19 mouse cellular contexts compared by ENCODE assay signal in genomic region chr13:103982376-103982775, GRCm38 (mm10).
DNase-seq lines count a peak whose midpoint lies in the region; ATAC-seq and TF ChIP-seq lines count a peak whose summit lies in the region.
"Had no signal": no experiment of that assay in that cellular context is flagged by ENCODE, and none has a peak within 500 bp of the region (broad histone marks: within the 10 kb centered on the region; RNA-seq: fewer than 3 reads in every experiment).

No protein-coding gene starts in this region.

- H3K9ac ChIP-seq in kidney, postnatal 0 days (ENCODE audit: low read depth, low read length) = no peak overlapping the region
- H3K9ac ChIP-seq in lung, postnatal 0 days (replicated peaks; ENCODE audit: low read depth) = no peak overlapping the region
- H3K9ac ChIP-seq in stomach, postnatal 0 days (ENCODE audit: low read length) = no peak overlapping the region
- H3K9ac ChIP-seq: embryonic facial prominence, embryonic 12.5 days; heart, embryonic 12.5 days; liver, embryonic 15.5 days had no signal

- no peak for ATAC-seq in kidney, postnatal 0 days (replicated peaks; ENCODE audit: low FRiP score, low read depth)
- no peak for ATAC-seq in lung, postnatal 0 days
- ATAC-seq in stomach, postnatal 0 days (ENCODE audit: low FRiP score, low TSS enrichment) = no peak
- ATAC-seq: hindbrain, embryonic 16.5 days had no signal

- 98% methylated on average over 3 of the region's 3 CpGs for WGBS in kidney, postnatal 0 days
- WGBS in lung, postnatal 0 days = 99% methylated on average over 3 of the region's 3 CpGs
- WGBS in stomach, postnatal 0 days = over 99% methylated on average over 3 of the region's 3 CpGs

- TF ChIP-seq EP300 in lung, postnatal 0 days (IDR thresholded peaks at IDR 0.05) = no peak
- no peak for TF ChIP-seq EP300 in stomach, postnatal 0 days (optimal IDR thresholded peaks at IDR 0.05)

- peak; percentile 19 for DNase-seq in adrenal gland, postnatal 14 days
- no peak for DNase-seq in adrenal gland, postnatal 4 days (ENCODE audit: low spot score in 2 of 2)
- no peak for DNase-seq in kidney, postnatal 0 days (ENCODE audit: low spot score)
- no peak for DNase-seq in kidney, adult 18-20 months
- DNase-seq in lung, postnatal 0 days (ENCODE audit: low spot score) = no peak
- no peak for DNase-seq in lung, postnatal 36 days
- no peak for DNase-seq in stomach, postnatal 0 days (ENCODE audit: low spot score)
- DNase-seq in gastrocnemius, postnatal 4 days (ENCODE audit: low spot score in 2 of 2) = no peak
- DNase-seq: adrenal gland, adult 8-10 months; cerebellum, adult 18-20 months; heart, postnatal 36 days; kidney, adult 8-10 months; left cerebral cortex, postnatal 4 days; midbrain, embryonic 14.5 days; thymus, postnatal 4 days had no signal

- H3K27me3 ChIP-seq in kidney, postnatal 0 days (ENCODE audit: insufficient read depth, low read length) = no peaks in the 10 kb centered on the region
- H3K27me3 ChIP-seq in lung, postnatal 0 days (replicated peaks; ENCODE audit: insufficient read depth, low read length) = no peaks in the 10 kb centered on the region
- no peaks in the 10 kb centered on the region for H3K27me3 ChIP-seq in stomach, postnatal 0 days (ENCODE audit: control insufficient read depth, insufficient read depth, low read length)
- H3K27me3 ChIP-seq: embryonic facial prominence, embryonic 12.5 days; heart, embryonic 12.5 days; liver, embryonic 15.5 days had no signal

- TF ChIP-seq CTCF in kidney, postnatal 0 days (IDR thresholded peaks at IDR 0.05; ENCODE audit: low read depth) = peak; percentile 32; the same call in 1 of the 2 replicates
- peak; percentile 36 for TF ChIP-seq CTCF in lung, postnatal 0 days (IDR thresholded peaks at IDR 0.05)
- TF ChIP-seq CTCF in stomach, postnatal 0 days (IDR thresholded peaks at IDR 0.05; ENCODE audit: low read depth) = peak; percentile 44

- no peak overlapping the region for H3K27ac ChIP-seq in kidney, postnatal 0 days
- no peak overlapping the region for H3K27ac ChIP-seq in lung, postnatal 0 days (ENCODE audit: low read length)
- no peak overlapping the region for H3K27ac ChIP-seq in stomach, postnatal 0 days (replicated peaks)
- H3K27ac ChIP-seq: embryonic facial prominence, embryonic 12.5 days; liver, embryonic 15.5 days had no signal

- no peak overlapping the region for H3K4me2 ChIP-seq in kidney, postnatal 0 days (ENCODE audit: low read length)
- H3K4me2 ChIP-seq in lung, postnatal 0 days (replicated peaks; ENCODE audit: low read depth, low read length) = no peak overlapping the region
- no peak overlapping the region for H3K4me2 ChIP-seq in stomach, postnatal 0 days (replicated peaks; ENCODE audit: low read depth)
- H3K4me2 ChIP-seq: embryonic facial prominence, embryonic 12.5 days; heart, embryonic 12.5 days; liver, embryonic 15.5 days had no signal

- H3K9me3 ChIP-seq in kidney, postnatal 0 days (replicated peaks; ENCODE audit: low read length) = no peaks in the 10 kb centered on the region
- no peaks in the 10 kb centered on the region for H3K9me3 ChIP-seq in lung, postnatal 0 days (ENCODE audit: low read length)
- H3K9me3 ChIP-seq in stomach, postnatal 0 days (ENCODE audit: control insufficient read depth, low read length) = no peaks in the 10 kb centered on the region
- H3K9me3 ChIP-seq: embryonic facial prominence, embryonic 12.5 days; liver, embryonic 15.5 days had no signal

- no peak overlapping the region for H3K4me3 ChIP-seq in kidney, postnatal 0 days (replicated peaks; ENCODE audit: low read depth, low read length)
- H3K4me3 ChIP-seq in lung, postnatal 0 days (ENCODE audit: low read depth, low read length) = no peak overlapping the region
- no peak overlapping the region for H3K4me3 ChIP-seq in stomach, postnatal 0 days (ENCODE audit: low read depth, low read length)
- H3K4me3 ChIP-seq: embryonic facial prominence, embryonic 12.5 days; heart, embryonic 12.5 days; liver, embryonic 15.5 days had no signal

- peaks cover 5% of the 10 kb centered on the region; the same call in 1 of the 2 replicates for H3K4me1 ChIP-seq in kidney, postnatal 0 days (replicated peaks; ENCODE audit: insufficient read depth, low read length)
- H3K4me1 ChIP-seq in lung, postnatal 0 days (ENCODE audit: insufficient read depth, low read depth, low read length) = peaks cover 10% of the 10 kb centered on the region; the same call in 1 of the 2 replicates
- peaks cover 5% of the 10 kb centered on the region for H3K4me1 ChIP-seq in stomach, postnatal 0 days (replicated peaks; ENCODE audit: control insufficient read depth, insufficient read depth)
- H3K4me1 ChIP-seq: liver, embryonic 15.5 days had no signal

- no peaks in the 10 kb centered on the region for H3K36me3 ChIP-seq in kidney, postnatal 0 days (ENCODE audit: insufficient read depth, low read length)
- no peaks in the 10 kb centered on the region for H3K36me3 ChIP-seq in lung, postnatal 0 days (ENCODE audit: insufficient read depth, low read length)
- no peaks in the 10 kb centered on the region for H3K36me3 ChIP-seq in stomach, postnatal 0 days (ENCODE audit: control insufficient read depth, insufficient read depth, low read length)
- H3K36me3 ChIP-seq: embryonic facial prominence, embryonic 12.5 days; heart, embryonic 12.5 days; liver, embryonic 15.5 days had no signal
